Mouse (Mus musculus): ENCODE results near the gene Setx. TPM values are rescaled to one million over a fixed set of nuclear protein-coding genes. Genes with fewer than 3 reads are reported as not detected.
"Not testable (repeated sequence)": the region's sequence is repeated elsewhere in the genome, so short reads cannot be mapped to it uniquely, and the experiment has no call there.

Setx gene
- polyA plus RNA-seq, 1 experiment from 2014 or later = 5.7 TPM

DNA sequence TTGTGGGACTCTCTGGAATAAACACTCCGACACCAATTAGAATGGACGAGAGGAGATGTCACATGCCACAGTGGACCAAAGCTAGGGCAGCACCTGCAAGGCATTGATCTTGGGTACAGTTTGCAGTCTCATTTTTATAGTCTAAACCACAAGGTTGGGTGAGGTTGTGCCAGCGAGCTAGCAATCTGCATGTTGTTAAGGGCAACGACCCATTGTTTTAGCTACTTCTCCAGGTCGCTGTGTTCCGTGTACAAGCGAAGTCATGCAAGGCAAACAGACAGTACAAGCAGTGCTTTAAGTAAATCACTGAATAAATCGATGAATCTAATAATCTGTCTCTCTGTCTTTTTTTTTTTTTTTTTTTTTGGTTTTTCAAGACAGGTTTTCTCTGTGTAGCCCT, 28.3 kb upstream of the Setx start:
- no peak for ATAC-seq

DNA sequence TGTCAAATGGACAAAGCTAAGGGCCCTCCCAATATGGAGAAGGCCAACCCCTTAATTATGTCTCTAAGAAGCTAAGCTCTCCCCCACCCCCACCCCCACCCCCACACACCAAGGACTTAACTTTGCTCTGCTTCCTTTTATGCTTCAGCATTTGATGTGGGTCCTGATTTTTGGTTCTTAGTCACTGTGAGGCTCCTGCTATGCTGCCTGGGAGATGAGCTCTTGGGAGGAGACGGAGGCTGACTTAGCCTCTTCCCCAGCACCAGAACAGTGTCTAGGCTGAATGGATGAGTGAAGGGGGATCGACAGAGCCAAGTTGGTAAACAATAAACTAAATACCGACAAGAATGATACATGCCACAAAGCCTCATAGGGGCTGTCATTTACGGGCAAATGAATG, 27.2 kb upstream of the Setx start:
- no peaks in the 10 kb centered on the region for H3K36me3 ChIP-seq (ENCODE audit: insufficient read depth, low read length)
- ATAC-seq (no peak), DNase-seq (ENCODE audit: low spot score) (no peak)
- no peaks in the 10 kb centered on the region for H3K4me1 ChIP-seq (ENCODE audit: insufficient read depth, low read depth, low read length)
- no peak overlapping the region for H3K9ac ChIP-seq (replicated peaks; ENCODE audit: low read depth)
- no peaks in the 10 kb centered on the region for H3K27me3 ChIP-seq (replicated peaks; ENCODE audit: insufficient read depth, low read length)
- no peak overlapping the region for H3K4me2 ChIP-seq (replicated peaks; ENCODE audit: low read depth, low read length)
- TF ChIP-seq EP300 (IDR thresholded peaks at IDR 0.05) (no peak), CTCF (IDR thresholded peaks at IDR 0.05) (no peak)
- no peak overlapping the region for H3K4me3 ChIP-seq (ENCODE audit: low read depth, low read length)
- no peak overlapping the region for H3K27ac ChIP-seq (ENCODE audit: low read length)
- WGBS = 68% methylated on average over 4 of the region's 4 CpGs
- no peaks in the 10 kb centered on the region for H3K9me3 ChIP-seq (ENCODE audit: low read length)

More for the DNA sequence above, 28.3 kb upstream of the Setx start:
- no peak for TF ChIP-seq EP300 (IDR thresholded peaks at IDR 0.05)
- no peak for TF ChIP-seq CTCF (IDR thresholded peaks at IDR 0.05)
- Histone ChIP-seq H3K4me2 (replicated peaks; ENCODE audit: low read depth, low read length) (no peak overlapping the region), H3K9ac (replicated peaks; ENCODE audit: low read depth) (no peak overlapping the region), H3K4me3 (ENCODE audit: low read depth, low read length) (no peak overlapping the region), H3K4me1 (ENCODE audit: insufficient read depth, low read depth, low read length) (no peaks in the 10 kb centered on the region), H3K27me3 (replicated peaks; ENCODE audit: insufficient read depth, low read length) (no peaks in the 10 kb centered on the region), H3K36me3 (ENCODE audit: insufficient read depth, low read length) (no peaks in the 10 kb centered on the region), H3K9me3 (ENCODE audit: low read length) (no peaks in the 10 kb centered on the region), H3K27ac (ENCODE audit: low read length) (no peak overlapping the region)
- no peak for DNase-seq (ENCODE audit: low spot score)
- WGBS = 82% methylated on average over 8 of the region's 8 CpGs

DNA sequence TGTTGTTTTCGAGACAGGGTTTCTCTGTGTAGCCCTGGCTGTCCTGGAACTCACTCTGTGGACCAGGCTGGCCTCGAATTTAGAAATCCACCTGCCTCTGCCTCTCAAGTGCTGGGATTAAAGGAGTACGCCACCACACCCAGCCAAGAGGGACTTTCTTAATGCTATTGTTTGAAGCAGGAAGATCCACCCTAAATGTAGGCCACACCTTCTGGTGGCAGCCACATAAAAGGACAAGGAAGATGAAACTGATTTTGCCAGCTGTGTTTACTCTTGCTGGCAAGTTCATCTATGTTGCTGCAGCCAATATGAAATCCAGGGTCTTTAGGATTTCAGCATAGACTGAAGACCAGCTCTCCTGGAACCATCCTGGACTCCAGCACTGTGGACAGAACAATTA, 26.5 kb upstream of the Setx start:
- 75% methylated on average over 3 of the region's 3 CpGs for WGBS
- no peak for DNase-seq (ENCODE audit: low spot score)

GRCm38 (mm10) chr2:29097955-29098354, 26.0 kb upstream of the Setx start:
- not testable (repeated sequence) for H3K36me3 ChIP-seq (ENCODE audit: insufficient read depth, low read length); ATAC-seq; DNase-seq (ENCODE audit: low spot score); H3K9me3 ChIP-seq (ENCODE audit: low read length); H3K4me3 ChIP-seq (ENCODE audit: low read depth, low read length); H3K27me3 ChIP-seq (replicated peaks; ENCODE audit: insufficient read depth, low read length); H3K9ac ChIP-seq (replicated peaks; ENCODE audit: low read depth); H3K27ac ChIP-seq (ENCODE audit: low read length); H3K4me2 ChIP-seq (replicated peaks; ENCODE audit: low read depth, low read length); H3K4me1 ChIP-seq (ENCODE audit: insufficient read depth, low read depth, low read length)
- 98% methylated on average over 5 of the region's 5 CpGs for whole genome bisulfite sequencing

More for the DNA sequence above, 26.5 kb upstream of the Setx start:
- no peak overlapping the region for H3K27ac ChIP-seq (ENCODE audit: low read length)
- H3K9ac ChIP-seq (replicated peaks; ENCODE audit: low read depth) = no peak overlapping the region
- ATAC-seq = no peak
- H3K4me2 ChIP-seq (replicated peaks; ENCODE audit: low read depth, low read length) = no peak overlapping the region
- no peaks in the 10 kb centered on the region for H3K27me3 ChIP-seq (replicated peaks; ENCODE audit: insufficient read depth, low read length)
- no peaks in the 10 kb centered on the region for H3K9me3 ChIP-seq (ENCODE audit: low read length)
- no peaks in the 10 kb centered on the region for H3K36me3 ChIP-seq (ENCODE audit: insufficient read depth, low read length)
- no peak overlapping the region for H3K4me3 ChIP-seq (ENCODE audit: low read depth, low read length)
- H3K4me1 ChIP-seq (ENCODE audit: insufficient read depth, low read depth, low read length) = no peaks in the 10 kb centered on the region
- TF ChIP-seq EP300 (IDR thresholded peaks at IDR 0.05) = no peak
- TF ChIP-seq CTCF (IDR thresholded peaks at IDR 0.05) = no peak

- no peaks in the 10 kb centered on the region for H3K4me1 ChIP-seq (ENCODE audit: insufficient read depth, low read depth, low read length)
- no peaks in the 10 kb centered on the region for H3K9me3 ChIP-seq (ENCODE audit: low read length)
- DNase-seq (ENCODE audit: low spot score) (no peak), ATAC-seq (no peak)
- H3K9ac ChIP-seq (replicated peaks; ENCODE audit: low read depth) = no peak overlapping the region
- TF ChIP-seq EP300 (IDR thresholded peaks at IDR 0.05) = no peak
- no peak for TF ChIP-seq CTCF (IDR thresholded peaks at IDR 0.05)
- WGBS = 77% methylated on average over 8 of the region's 8 CpGs
- H3K36me3 ChIP-seq (ENCODE audit: insufficient read depth, low read length) = no peaks in the 10 kb centered on the region
- no peak overlapping the region for H3K4me3 ChIP-seq (ENCODE audit: low read depth, low read length)
- H3K4me2 ChIP-seq (replicated peaks; ENCODE audit: low read depth, low read length) = no peak overlapping the region
- H3K27me3 ChIP-seq (replicated peaks; ENCODE audit: insufficient read depth, low read length) = no peaks in the 10 kb centered on the region
- H3K27ac ChIP-seq (ENCODE audit: low read length) = no peak overlapping the region
Observed at GRCm38 (mm10) chr2:29098786-29099185, 25.2 kb upstream of the Setx start.

GRCm38 (mm10) chr2:29099646-29100045, 24.3 kb upstream of the Setx start:
- H3K27ac ChIP-seq (ENCODE audit: low read length) = no peak overlapping the region
- no peak overlapping the region for H3K4me3 ChIP-seq (ENCODE audit: low read depth, low read length)
- no peak for DNase-seq (ENCODE audit: low spot score)
- H3K9me3 ChIP-seq (ENCODE audit: low read length) = no peaks in the 10 kb centered on the region
- no peak for TF ChIP-seq CTCF (IDR thresholded peaks at IDR 0.05)
- TF ChIP-seq EP300 (IDR thresholded peaks at IDR 0.05) = no peak
- H3K27me3 ChIP-seq (replicated peaks; ENCODE audit: insufficient read depth, low read length) = no peaks in the 10 kb centered on the region
- H3K4me2 ChIP-seq (replicated peaks; ENCODE audit: low read depth, low read length) = no peak overlapping the region
- no peak for ATAC-seq
- no peaks in the 10 kb centered on the region for H3K4me1 ChIP-seq (ENCODE audit: insufficient read depth, low read depth, low read length)
- no peaks in the 10 kb centered on the region for H3K36me3 ChIP-seq (ENCODE audit: insufficient read depth, low read length)
- 89% methylated on average over 14 of the region's 14 CpGs for WGBS
- no peak overlapping the region for H3K9ac ChIP-seq (replicated peaks; ENCODE audit: low read depth)
